Mouse (Mus musculus) spleen, adult 2 months (tissue): ENCODE measurements around the gene Car3.

Experiments
- CTCF ChIP-seq: fragments of 200-500 bp; IDR thresholded peaks from 2 replicates; pipeline ENCODE4 v1.5.1; 2011; ENCODE audit warnings: mild to moderate bottlenecking, inconsistent platforms; ENCODE audit not compliant: insufficient read depth, insufficient read length, insufficient replicate concordance; ENCODE audit errors: extremely low read depth
- POLR2A ChIP-seq: fragments of 200-500 bp; IDR thresholded peaks from 2 replicates; pipeline ENCODE4 v1.6.1; 2011; ENCODE audit warnings: low read depth, low read length, inconsistent platforms

DNA sequence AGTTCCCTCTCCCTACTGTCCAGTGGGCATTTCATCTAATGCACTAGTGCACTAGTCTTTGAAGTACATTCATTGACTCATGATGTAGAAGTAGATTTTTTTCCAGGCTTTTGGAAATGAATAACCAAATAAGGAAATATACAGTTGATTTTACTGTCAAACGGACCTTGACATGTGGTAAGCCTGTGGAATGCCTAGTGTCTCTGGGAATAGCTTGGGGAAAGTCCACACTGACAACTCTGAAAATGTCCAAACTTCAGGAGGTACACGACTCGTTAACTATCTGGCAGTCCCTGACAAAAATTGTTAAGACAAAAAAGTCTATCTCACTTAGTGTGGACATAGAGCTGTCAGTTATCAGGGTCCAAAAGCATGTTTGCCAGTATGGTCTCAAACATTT lies 40.9 kb downstream of the Car3 start:
- TF ChIP-seq POLR2A (no peak), CTCF (no peak)
